Mouse (Mus musculus): ENCODE measurements around the gene Sptb.

Sptb gene

GRCm38 (mm10) chr12:76545786-76546370, 164.5 kb downstream of the Sptb start:
- DNase-seq (ENCODE audit: low read depth, low spot score), result no peak

- DNase-seq (ENCODE audit: low read depth, low spot score), result no peak
Observed at GRCm38 (mm10) chr12:76541879-76542278, 168.5 kb downstream of the Sptb start.

- DNase-seq (ENCODE audit: low read depth, low spot score), result no peak
Observed at GRCm38 (mm10) chr12:76541475-76541874, 168.9 kb downstream of the Sptb start.

- DNase-seq (ENCODE audit: low read depth, low spot score), result no peak
Observed at GRCm38 (mm10) chr12:76540701-76541221, 169.6 kb downstream of the Sptb start.

GRCm38 (mm10) chr12:76540169-76540568, 170.2 kb downstream of the Sptb start:
- no peak for DNase-seq (ENCODE audit: low read depth, low spot score)

GRCm38 (mm10) chr12:76537434-76537833, 172.9 kb downstream of the Sptb start:
- DNase-seq (ENCODE audit: low read depth, low spot score), result no peak

GRCm38 (mm10) chr12:76536591-76537153, 173.7 kb downstream of the Sptb start:
- DNase-seq (ENCODE audit: low read depth, low spot score), result no peak

- no peak for DNase-seq (ENCODE audit: low read depth, low spot score)
Observed at GRCm38 (mm10) chr12:76535471-76535900, 174.9 kb downstream of the Sptb start.

GRCm38 (mm10) chr12:76534641-76535283, 175.6 kb downstream of the Sptb start:
- DNase-seq (ENCODE audit: low read depth, low spot score), result no peak

GRCm38 (mm10) chr12:76534233-76534632, 176.1 kb downstream of the Sptb start:
- DNase-seq (ENCODE audit: low read depth, low spot score), result no peak

- DNase-seq (ENCODE audit: low read depth, low spot score), result no peak
Observed at GRCm38 (mm10) chr12:76533377-76534222, 176.7 kb downstream of the Sptb start.

GRCm38 (mm10) chr12:76532926-76533376, 177.4 kb downstream of the Sptb start:
- DNase-seq (ENCODE audit: low read depth, low spot score), result no peak

GRCm38 (mm10) chr12:76531986-76532925, 178.1 kb downstream of the Sptb start:
- no peak for DNase-seq (ENCODE audit: low read depth, low spot score)

- DNase-seq (ENCODE audit: low read depth, low spot score), result no peak
Observed at GRCm38 (mm10) chr12:76530580-76531139, 179.7 kb downstream of the Sptb start, which contains the start of gene Plekhg3. Gene Plekhg3 (plus strand): TSS chr12:76530891.

Measured in brain, embryonic 18.5 days (tissue).